Mouse (Mus musculus): ENCODE data around the gene Bcl11a.

GRCm38 (mm10) chr11:24044025-24044424, 33.8 kb upstream of the Bcl11a start:
- TF ChIP-seq CTCF (IDR thresholded peaks at IDR 0.05) (no peak), EP300 (IDR thresholded peaks at IDR 0.05) (no peak)
